Mouse (Mus musculus) midbrain, embryonic 13.5 days (tissue): ENCODE measurements around the gene Actc1. TPM values are rescaled to one million over a fixed set of nuclear protein-coding genes. Genes with fewer than 3 reads are reported as not detected.

ENCODE experiments used
- ATAC-seq: fragments of 200-750 bp; cut with Nextera tagmentation; 2 replicates; pipeline ENCODE4 v1.8.0; 2017; ENCODE audit warnings: mild to moderate bottlenecking, moderate TSS enrichment, moderate library complexity
- H3K27ac ChIP-seq: fragments of 300-500 bp; sonication (generic); 2 replicates; pipeline ENCODE4 v1.5.1; 2015; ENCODE audit warnings: inconsistent platforms, mild to moderate bottlenecking, moderate library complexity
- H3K27me3 ChIP-seq: fragments of 300-500 bp; sonication (generic); 2 replicates; pipeline ENCODE4 v1.6.1; 2015; ENCODE audit warnings: mild to moderate bottlenecking, inconsistent platforms
- H3K36me3 ChIP-seq: fragments of 300-500 bp; sonication (generic); 2 replicates; pipeline ENCODE4 v1.6.1; 2015; ENCODE audit warnings: mild to moderate bottlenecking, inconsistent platforms
- H3K4me1 ChIP-seq: fragments of 300-500 bp; sonication (generic); replicated peaks from 2 replicates; pipeline ENCODE4 v1.6.1; 2015; ENCODE audit warnings: inconsistent platforms
- H3K4me2 ChIP-seq: fragments of 300-500 bp; sonication (generic); replicated peaks from 2 replicates; pipeline ENCODE4 v1.6.1; 2015; ENCODE audit warnings: moderate library complexity, mild to moderate bottlenecking, inconsistent platforms
- H3K4me3 ChIP-seq: fragments of 300-500 bp; sonication (generic); replicated peaks from 2 replicates; pipeline ENCODE4 v1.5.1; 2015; ENCODE audit warnings: mild to moderate bottlenecking, inconsistent platforms
- H3K9ac ChIP-seq: fragments of 300-500 bp; sonication (generic); replicated peaks from 2 replicates; pipeline ENCODE4 v1.6.1; 2015; ENCODE audit warnings: mild to moderate bottlenecking, inconsistent platforms
- H3K9me3 ChIP-seq: fragments of 300-500 bp; sonication (generic); 2 replicates; pipeline ENCODE4 v1.6.1; 2016; ENCODE audit warnings: mild to moderate bottlenecking, inconsistent platforms
- WGBS: fragments of 180-500 bp; shearing (Covaris S2); methylation state at CpG from one replicate; pipeline ENCODE4 v1.1.7; 2015; 5-methylcytosine and 5-hydroxymethylcytosine counted together
- polyA plus RNA-seq: library from polyadenylated mRNA; unstranded; fragments of >200 nt; fragmentation: Nextera tagmentation; extraction: Ambion mirVana; gene quantifications from 2 replicates; pipeline ENCODE4 v1.2.1, GENCODE M21; 2015

Actc1 gene
- 1.0 and 4.1 TPM in 2 replicates for polyA plus RNA-seq

DNA sequence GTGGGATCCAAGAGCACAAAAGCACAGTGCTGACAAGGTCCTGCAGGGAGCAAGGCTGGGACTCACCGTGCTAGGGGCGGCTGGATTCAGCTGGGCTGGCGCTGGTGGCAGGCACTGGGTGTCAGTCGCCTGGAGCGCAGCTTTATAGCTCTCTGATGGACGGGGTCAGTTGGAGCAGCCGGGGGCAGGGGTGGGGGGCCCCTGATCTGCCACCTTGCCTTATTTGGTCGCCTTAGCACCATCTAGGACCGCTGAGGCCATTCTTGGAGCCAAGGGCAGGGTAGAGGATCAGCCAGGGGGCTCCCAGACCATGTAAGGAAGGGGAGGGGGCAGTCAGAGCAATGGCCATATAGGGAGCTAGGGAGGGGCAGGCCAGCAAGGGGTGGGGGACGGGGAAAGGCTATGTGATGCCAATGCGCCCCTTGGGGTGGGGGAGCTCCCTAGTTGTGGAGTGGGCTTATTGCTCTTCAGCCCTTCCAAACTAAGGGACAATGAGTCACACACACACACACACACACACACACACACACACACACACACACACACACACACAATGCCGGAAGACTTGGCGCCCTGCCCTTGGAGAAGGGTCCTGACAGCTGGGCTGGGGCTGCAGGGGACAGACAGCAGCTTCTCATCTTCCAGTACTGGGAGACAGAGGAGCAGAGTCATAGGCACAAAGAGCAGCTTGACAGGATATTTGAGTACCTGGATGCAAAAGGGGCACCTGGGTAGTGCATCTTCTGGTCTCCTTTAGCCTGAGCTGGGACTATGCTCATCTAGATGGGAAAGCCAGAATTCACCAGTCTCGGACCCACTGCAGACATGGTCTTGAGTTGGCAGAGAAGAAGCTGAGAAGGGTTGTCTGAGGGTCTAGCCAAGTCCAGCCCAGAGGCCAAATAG lies at the start of gene Actc1:
TSS of gene Actc1 (minus strand) at position 853 of the 903 bp plus-strand sequence.
- Histone ChIP-seq H3K36me3 (no peaks in the 10 kb centered on the region), H3K27ac (no peak within 1 kb of the TSS), H3K9ac (no peak within 1 kb of the TSS), H3K4me2 (no peak within 1 kb of the TSS), H3K4me1 (peaks cover 11% of the 10 kb centered on the region), H3K9me3 (no peaks in the 10 kb centered on the region), H3K27me3 (no peaks in the 10 kb centered on the region), H3K4me3 (no peak within 1 kb of the TSS)
- WGBS: 44% methylated on average over 14 of the region's 14 CpGs
- peak; percentile 61 for ATAC-seq

- Histone ChIP-seq H3K9me3 (no peaks in the 10 kb centered on the region), H3K4me2 (no peak overlapping the region), H3K36me3 (peaks cover 74% of the 10 kb centered on the region), H3K9ac (no peak overlapping the region), H3K4me3 (no peak overlapping the region), H3K4me1 (no peaks in the 10 kb centered on the region), H3K27ac (no peak overlapping the region), H3K27me3 (no peaks in the 10 kb centered on the region)
- ATAC-seq: no peak
- WGBS: 92% methylated on average over 3 of the region's 3 CpGs
These were observed 49.1 kb upstream of the Actc1 start for GRCm38 (mm10) chr2:114102471-114102870.

- H3K9me3 ChIP-seq: no peaks in the 10 kb centered on the region
- H3K36me3 ChIP-seq: peaks cover 67% of the 10 kb centered on the region
- H3K27ac ChIP-seq: no peak overlapping the region
- no peaks in the 10 kb centered on the region for H3K4me1 ChIP-seq
- ATAC-seq: no peak
- WGBS: 96% methylated on average over 9 of the region's 9 CpGs
- H3K9ac ChIP-seq: no peak overlapping the region
- H3K4me2 ChIP-seq: no peak overlapping the region
- no peak overlapping the region for H3K4me3 ChIP-seq
- H3K27me3 ChIP-seq: no peaks in the 10 kb centered on the region
These were observed 47.5 kb upstream of the Actc1 start for GRCm38 (mm10) chr2:114100834-114101233.

DNA sequence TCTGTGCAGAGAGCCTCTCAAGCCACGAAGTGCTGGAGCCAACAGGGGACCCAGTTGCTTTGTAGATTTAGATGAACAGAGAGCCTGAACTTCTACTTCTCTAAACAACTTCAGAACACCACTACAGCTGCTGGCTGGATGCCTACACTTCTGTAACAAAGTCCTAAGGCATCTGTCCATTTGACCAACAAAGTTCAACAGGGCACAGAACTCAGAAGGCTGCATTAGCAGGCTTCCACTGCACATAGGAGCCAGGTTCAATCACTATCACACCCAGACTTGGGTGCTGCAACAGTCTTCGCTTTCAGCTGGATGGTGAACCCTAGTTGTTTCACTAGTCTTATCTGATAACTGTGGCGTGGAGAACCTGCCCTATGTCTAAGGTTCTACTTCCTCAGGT lies 46.5 kb upstream of the Actc1 start:
- H3K4me1 ChIP-seq: no peaks in the 10 kb centered on the region
- no peak overlapping the region for H3K4me3 ChIP-seq
- H3K36me3 ChIP-seq: peaks cover 57% of the 10 kb centered on the region
- WGBS: 88% methylated on average over 3 of the region's 3 CpGs
- no peak overlapping the region for H3K9ac ChIP-seq
- ATAC-seq: no peak
- H3K4me2 ChIP-seq: no peak overlapping the region
- no peaks in the 10 kb centered on the region for H3K27me3 ChIP-seq
- H3K27ac ChIP-seq: no peak overlapping the region
- H3K9me3 ChIP-seq: no peaks in the 10 kb centered on the region

GRCm38 (mm10) chr2:114099109-114099508 lies 45.8 kb upstream of the Actc1 start:
- Histone ChIP-seq H3K27ac (no peak overlapping the region), H3K4me1 (no peaks in the 10 kb centered on the region), H3K27me3 (no peaks in the 10 kb centered on the region), H3K36me3 (peaks cover 51% of the 10 kb centered on the region), H3K9ac (no peak overlapping the region), H3K4me3 (no peak overlapping the region), H3K9me3 (no peaks in the 10 kb centered on the region), H3K4me2 (no peak overlapping the region)
- ATAC-seq: no peak
- WGBS: 96% methylated on average over 5 of the region's 5 CpGs

DNA sequence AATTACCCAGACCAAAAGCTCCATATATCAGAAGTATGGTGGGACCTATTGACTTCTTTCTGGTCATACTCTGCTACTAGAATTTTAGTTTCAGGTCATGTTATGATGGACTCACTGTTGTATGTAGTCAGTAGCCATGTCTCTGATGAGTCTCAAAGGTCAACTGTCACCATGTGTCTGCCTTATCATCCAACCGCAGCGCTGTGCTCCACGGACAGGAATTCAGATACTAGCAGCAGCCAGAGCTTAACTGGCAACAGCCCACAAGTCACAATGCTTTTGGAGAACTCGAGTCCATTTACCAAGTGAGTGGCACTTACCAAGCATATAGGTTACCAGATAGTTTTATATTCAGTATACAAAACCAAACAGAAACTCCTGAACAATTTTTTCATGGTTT lies 44.3 kb upstream of the Actc1 start:
- Histone ChIP-seq H3K27ac (no peak overlapping the region), H3K4me1 (0 out of 2 replicates have a peak, but pooled peaks cover 5% of the 10 kb centered on the region), H3K9me3 (no peaks in the 10 kb centered on the region), H3K36me3 (peaks cover 39% of the 10 kb centered on the region), H3K4me3 (no peak overlapping the region), H3K27me3 (no peaks in the 10 kb centered on the region), H3K9ac (no peak overlapping the region), H3K4me2 (no peak overlapping the region)
- ATAC-seq: no peak
- 93% methylated on average over 4 of the region's 4 CpGs for WGBS

DNA sequence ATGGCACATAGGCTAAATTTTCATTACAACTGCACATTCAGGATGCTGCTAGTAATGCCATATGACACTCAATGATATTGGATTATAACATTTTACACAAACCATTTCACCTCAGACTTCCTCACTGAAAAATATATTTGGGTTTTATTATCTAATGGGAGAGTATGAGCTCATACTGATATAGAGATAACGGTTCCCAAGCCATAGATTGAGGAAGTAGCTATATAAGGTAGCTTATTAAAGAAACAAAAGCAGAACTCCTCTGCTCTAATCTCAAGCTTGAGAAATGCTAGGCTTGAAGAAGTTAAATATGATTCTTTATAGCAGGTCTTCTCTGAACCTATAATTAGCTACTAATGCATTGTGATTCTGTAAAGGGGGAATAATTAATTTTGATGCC lies 43.2 kb upstream of the Actc1 start:
- Histone ChIP-seq H3K27me3 (no peaks in the 10 kb centered on the region), H3K4me3 (no peak overlapping the region), H3K4me1 (0 out of 2 replicates have a peak, but pooled peaks cover 5% of the 10 kb centered on the region), H3K9me3 (no peaks in the 10 kb centered on the region), H3K9ac (no peak overlapping the region), H3K27ac (no peak overlapping the region), H3K4me2 (no peak overlapping the region), H3K36me3 (peaks cover 28% of the 10 kb centered on the region)
- WGBS: 96% methylated on average over 1 of the region's 1 CpGs
- ATAC-seq: no peak

DNA sequence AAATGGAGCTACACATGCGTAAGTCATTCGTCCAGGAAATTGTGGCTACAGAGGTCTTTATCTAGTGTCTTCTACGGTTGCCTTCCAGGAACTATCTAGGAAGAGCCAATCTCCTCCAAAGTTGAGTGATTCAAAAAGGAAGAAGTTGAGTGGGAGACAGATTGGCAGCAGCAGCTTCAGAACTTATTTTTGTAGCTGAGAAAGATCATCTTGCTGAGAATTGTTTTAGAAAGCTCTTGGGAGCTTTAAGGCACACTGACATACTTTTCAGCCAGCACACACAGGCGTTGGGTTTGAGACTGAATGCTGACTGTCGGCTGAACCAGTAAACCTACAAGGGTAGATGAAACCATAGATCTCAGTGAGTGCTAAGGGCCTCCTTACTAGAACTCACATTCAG lies 42.0 kb upstream of the Actc1 start:
- ATAC-seq: no peak

GRCm38 (mm10) chr2:114094696-114095095 lies 41.3 kb upstream of the Actc1 start:
- no peak overlapping the region for H3K9ac ChIP-seq
- no peak overlapping the region for H3K4me3 ChIP-seq
- 100% methylated on average over 1 of the region's 1 CpGs for WGBS
- no peak overlapping the region for H3K4me2 ChIP-seq
- H3K36me3 ChIP-seq: peaks cover 11% of the 10 kb centered on the region
- no peaks in the 10 kb centered on the region for H3K9me3 ChIP-seq
- no peak overlapping the region for H3K27ac ChIP-seq
- ATAC-seq: no peak
- H3K4me1 ChIP-seq: 0 out of 2 replicates have a peak, but pooled peaks cover 5% of the 10 kb centered on the region
- no peaks in the 10 kb centered on the region for H3K27me3 ChIP-seq

More for the DNA sequence above, 42.0 kb upstream of the Actc1 start:
- Histone ChIP-seq H3K27me3 (no peaks in the 10 kb centered on the region), H3K9ac (no peak overlapping the region), H3K27ac (no peak overlapping the region), H3K4me3 (no peak overlapping the region), H3K4me1 (0 out of 2 replicates have a peak, but pooled peaks cover 5% of the 10 kb centered on the region), H3K36me3 (peaks cover 18% of the 10 kb centered on the region), H3K4me2 (no peak overlapping the region), H3K9me3 (no peaks in the 10 kb centered on the region)
- WGBS: 92% methylated on average over 5 of the region's 5 CpGs

GRCm38 (mm10) chr2:114093577-114093976 lies 40.2 kb upstream of the Actc1 start:
- 0 out of 2 replicates have a peak, but pooled peaks have one; percentile 40 for ATAC-seq
- Histone ChIP-seq H3K27ac (no peak overlapping the region), H3K9ac (no peak overlapping the region), H3K4me1 (0 out of 2 replicates have a peak, but pooled peaks cover 5% of the 10 kb centered on the region), H3K9me3 (no peaks in the 10 kb centered on the region), H3K4me2 (no peak overlapping the region), H3K27me3 (no peaks in the 10 kb centered on the region), H3K4me3 (no peak overlapping the region), H3K36me3 (0 out of 2 replicates have a peak, but pooled peaks cover 2% of the 10 kb centered on the region)
- WGBS: 79% methylated on average over 9 of the region's 9 CpGs

GRCm38 (mm10) chr2:114089862-114090261 lies 36.5 kb upstream of the Actc1 start:
- H3K27me3 ChIP-seq: no peaks in the 10 kb centered on the region
- H3K9me3 ChIP-seq: no peaks in the 10 kb centered on the region
- no peak overlapping the region for H3K27ac ChIP-seq
- H3K4me1 ChIP-seq: 0 out of 2 replicates have a peak, but pooled peaks cover 5% of the 10 kb centered on the region
- no peak overlapping the region for H3K9ac ChIP-seq
- H3K4me3 ChIP-seq: no peak overlapping the region
- H3K4me2 ChIP-seq: no peak overlapping the region
- WGBS: 90% methylated on average over 3 of the region's 3 CpGs
- ATAC-seq: no peak
- no peaks in the 10 kb centered on the region for H3K36me3 ChIP-seq

DNA sequence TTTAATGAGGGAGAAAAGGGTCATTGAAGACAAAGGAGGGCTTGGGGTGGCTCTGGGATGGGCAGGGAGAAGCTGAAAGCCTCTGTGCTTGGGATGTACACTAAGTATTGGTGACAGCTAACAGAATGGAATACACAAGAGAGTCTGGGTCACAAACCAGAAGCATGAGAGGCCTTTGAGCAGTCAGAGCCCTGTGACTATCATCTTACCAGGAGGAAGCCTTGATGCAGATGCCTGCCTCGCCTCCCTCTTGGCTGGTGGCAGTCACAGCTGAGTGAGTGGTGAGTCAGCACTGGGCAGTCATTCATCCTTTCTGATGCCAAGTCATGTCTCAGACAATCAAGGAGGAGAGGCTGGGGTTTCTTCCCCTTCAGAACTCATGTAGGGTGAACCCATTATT lies 33.9 kb upstream of the Actc1 start:
- no peak overlapping the region for H3K4me3 ChIP-seq
- no peaks in the 10 kb centered on the region for H3K4me1 ChIP-seq
- H3K4me2 ChIP-seq: no peak overlapping the region
- no peaks in the 10 kb centered on the region for H3K27me3 ChIP-seq
- ATAC-seq: no peak
- no peaks in the 10 kb centered on the region for H3K9me3 ChIP-seq
- H3K27ac ChIP-seq: no peak overlapping the region
- H3K9ac ChIP-seq: no peak overlapping the region
- WGBS: 77% methylated on average over 1 of the region's 1 CpGs
- H3K36me3 ChIP-seq: no peaks in the 10 kb centered on the region
